Mouse (Mus musculus): ENCODE measurements around the gene Prkci.

- TF ChIP-seq POLR2A (IDR thresholded peaks at IDR 0.05; ENCODE audit: extremely low read depth, insufficient read depth, low read length) (no peak), CTCF (IDR thresholded peaks at IDR 0.05; ENCODE audit: extremely low read depth, insufficient read depth, low read length) (no peak)
Observed at GRCm38 (mm10) chr3:31097102-31097720, 101.7 kb downstream of the Prkci start.
